Mouse (Mus musculus) lung, postnatal 4 days (tissue): ENCODE measurements at regions not wholly inside any gene's neighbourhood (a gene's known extent, or its start where the extent isn't known, plus 50 kb on each side); places are given as distances from the start of the nearest gene placed in this dataset.

Experiments
- DNase-seq, 2 experiments: peaks; one replicate each; pipeline ENCODE4 v3.0.0; 2021

DNA sequence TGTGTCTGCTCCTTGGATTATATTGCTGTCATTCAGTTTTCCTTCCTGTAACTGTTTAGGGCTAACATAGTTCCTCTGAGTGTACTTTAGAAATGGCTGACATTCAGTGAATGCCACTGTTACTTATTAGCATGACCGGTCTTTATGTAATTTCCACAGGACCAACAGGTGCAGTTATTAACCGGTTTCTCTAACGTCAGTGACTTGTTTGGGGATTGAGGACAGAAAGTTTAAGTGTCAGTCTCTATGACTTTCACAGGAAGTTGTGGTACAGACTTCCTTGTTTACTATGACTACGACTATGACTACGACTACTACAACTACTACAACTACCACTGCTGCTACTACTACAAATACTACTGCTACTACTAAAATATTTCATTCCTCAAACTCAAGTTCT lies 170.4 kb upstream of the Ptger4 start:
- no peak for DNase-seq

DNA sequence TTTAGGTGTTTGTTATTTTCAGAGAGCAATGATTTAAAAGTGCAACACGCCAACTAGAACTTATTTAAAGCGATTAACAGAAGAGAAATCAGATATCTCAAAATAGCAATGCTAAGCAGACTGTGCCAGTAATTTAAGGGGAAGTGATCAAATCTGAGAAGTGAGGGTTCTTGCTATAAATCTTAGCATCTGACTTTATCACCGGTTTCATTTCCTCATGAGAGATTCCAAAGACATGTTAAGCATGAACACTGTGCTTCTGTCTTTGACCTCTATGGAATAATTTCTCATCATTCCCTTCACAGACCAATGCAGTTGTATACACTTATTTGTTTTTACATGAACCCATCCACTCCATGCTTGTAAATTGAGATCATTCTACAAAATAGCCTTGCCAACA lies 172.0 kb upstream of the Ptger4 start:
- DNase-seq, result no peak

DNA sequence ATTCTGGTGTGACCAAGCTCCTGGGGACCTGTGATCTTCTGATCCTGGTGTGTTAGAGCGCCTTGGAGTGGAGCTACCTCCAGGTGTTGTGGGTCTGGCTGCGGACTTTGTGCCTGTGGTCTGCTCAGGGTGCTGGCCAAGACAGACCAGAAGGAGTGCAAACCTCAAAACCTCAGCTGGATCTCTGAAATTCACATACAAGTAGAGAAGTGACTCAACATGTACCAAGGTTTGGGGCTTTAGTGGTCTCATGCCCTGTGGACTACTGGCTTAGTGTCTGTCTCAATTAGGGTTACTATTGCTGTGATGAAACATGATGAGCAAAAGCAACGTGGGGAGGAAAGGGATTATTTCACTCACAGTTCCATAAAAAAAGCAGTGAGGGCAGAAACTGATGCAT lies 182.7 kb upstream of the Ptger4 start:
- DNase-seq, result no peak

DNA sequence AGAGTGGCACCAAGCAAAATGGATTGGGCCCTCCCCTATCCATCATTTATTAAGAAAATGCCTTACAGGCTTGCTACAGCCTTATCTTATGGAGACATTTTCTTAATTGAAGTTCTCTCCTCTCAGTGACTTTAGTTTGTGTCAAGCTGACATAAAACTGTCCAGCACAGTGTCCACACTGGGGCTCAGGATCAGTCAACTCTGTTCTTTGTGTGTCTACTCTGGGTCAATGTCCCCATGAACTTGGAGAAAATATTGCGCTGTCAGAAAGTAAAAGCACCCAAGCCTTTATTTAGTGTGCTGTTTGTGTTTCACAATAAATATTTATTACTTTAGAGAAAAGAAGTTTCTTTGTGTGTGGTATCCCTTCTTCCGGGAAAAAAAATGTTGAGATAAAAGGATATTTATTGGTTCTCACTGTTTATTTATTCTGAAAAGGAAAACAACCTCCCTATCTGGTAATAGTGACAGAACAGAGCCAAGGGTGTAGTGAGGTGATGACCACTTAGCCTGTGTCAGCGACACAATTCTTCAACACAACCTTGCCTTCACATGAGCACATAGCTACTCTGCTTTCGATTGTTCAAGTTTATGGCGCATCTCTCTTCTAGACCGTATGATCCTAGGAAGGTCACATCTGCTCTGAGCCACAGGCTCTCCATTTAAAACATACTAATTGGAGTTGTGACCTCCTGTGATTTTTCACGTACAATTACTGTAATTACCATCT lies 183.5 kb upstream of the Ptger4 start:
- no peak for DNase-seq

DNA sequence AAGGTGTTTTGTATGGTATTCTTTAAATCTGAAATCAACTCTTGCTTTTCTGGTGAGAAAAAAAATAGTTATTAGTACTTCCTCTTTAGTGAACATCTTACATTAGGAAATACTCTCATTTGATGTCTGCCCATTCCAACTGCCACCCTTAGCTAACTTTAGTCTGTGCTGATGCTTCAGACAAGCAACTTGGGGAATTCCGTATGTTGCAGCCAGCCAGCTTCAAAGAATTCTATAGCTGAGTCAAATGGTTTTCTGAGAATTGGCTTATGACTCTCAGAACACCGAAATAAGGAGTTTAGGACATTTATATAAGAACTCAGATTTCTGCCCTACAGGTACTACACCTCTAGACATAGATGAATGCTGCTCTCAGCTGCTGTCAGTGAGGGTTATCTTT lies 188.0 kb upstream of the Ptger4 start:
- no peak for DNase-seq

DNA sequence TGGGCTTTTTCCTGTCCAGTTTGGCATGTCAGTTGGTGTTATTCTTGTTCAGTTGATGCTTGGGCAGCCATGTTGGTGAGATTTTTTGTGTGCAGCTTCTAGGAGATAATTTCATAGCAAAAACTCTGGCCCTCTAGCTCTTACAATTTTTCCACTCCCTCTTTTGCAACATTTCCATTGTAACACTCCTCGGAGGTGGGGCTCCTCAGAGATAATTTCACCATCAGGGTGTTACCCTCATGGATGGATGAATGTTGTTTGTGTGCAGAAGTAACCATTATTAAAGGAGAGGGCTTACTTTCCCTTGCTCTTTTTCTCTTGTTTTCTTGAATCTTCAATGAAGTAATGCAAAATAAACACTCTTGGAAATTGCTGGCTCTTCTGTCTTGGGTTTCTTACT lies 193.0 kb upstream of the Ptger4 start:
- DNase-seq, result no peak

DNA sequence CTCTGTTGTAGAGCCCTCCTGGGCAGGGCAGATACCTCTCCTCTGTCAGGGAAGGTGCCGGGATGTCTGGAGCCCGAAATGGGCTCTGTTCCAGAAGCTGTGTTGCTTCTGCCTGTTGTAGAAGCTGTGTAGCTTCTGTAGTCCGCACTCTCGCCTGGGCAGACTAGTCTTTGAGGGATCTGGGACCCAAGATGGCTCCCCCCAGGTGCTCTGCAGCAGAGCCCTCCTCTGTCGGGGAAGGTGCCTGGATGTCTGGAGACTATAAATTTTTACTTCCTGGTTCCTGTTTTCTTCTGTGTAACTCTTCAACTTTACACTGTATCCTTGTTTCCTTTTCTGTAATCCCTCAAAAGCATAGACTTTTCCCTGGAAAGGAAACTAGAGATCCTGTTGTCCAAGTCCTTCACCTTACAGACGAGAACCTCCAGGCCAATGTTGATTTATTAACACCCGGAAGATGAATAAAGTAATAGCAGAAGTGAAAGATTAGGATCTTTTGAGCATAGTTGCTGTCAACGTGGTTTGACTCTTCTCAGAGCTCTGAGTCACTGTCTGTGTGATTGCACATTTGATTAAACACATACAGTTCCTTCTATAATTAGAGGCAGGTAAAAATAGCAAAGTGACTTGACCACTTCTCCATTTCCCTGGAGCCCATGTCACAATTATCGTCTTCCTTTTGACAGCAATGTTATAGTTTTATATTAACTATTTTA lies 202.2 kb upstream of the Ptger4 start:
- no peak for DNase-seq

DNA sequence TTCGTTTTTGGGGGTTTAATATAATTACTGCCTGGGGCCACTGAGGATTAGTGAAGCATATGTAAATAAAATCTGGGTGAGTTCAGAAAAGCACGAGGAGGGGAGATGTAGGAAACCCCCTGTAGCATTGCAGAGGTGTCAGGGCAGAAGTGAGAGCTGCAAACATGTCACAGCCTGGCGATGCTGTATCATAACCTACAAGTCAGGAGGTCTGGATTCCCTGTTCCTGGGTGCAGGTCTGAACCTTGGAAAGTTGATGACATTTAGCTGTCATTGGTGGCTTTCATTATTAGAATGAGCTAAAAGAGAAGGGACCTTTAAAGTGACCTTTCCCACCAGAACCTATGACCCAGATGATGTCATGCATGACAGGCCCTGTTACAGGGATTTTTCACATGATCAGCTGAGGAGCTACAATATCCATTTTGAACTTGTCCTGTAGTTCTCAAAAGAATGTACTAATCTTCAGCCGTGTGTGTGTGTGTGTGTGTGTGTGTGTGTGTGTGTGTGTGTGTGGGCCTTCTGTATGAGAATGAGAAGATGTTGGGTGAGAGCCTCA lies 202.8 kb upstream of the Ptger4 start:
- peak in 1 of 2 experiments; percentile 10 for DNase-seq

DNA sequence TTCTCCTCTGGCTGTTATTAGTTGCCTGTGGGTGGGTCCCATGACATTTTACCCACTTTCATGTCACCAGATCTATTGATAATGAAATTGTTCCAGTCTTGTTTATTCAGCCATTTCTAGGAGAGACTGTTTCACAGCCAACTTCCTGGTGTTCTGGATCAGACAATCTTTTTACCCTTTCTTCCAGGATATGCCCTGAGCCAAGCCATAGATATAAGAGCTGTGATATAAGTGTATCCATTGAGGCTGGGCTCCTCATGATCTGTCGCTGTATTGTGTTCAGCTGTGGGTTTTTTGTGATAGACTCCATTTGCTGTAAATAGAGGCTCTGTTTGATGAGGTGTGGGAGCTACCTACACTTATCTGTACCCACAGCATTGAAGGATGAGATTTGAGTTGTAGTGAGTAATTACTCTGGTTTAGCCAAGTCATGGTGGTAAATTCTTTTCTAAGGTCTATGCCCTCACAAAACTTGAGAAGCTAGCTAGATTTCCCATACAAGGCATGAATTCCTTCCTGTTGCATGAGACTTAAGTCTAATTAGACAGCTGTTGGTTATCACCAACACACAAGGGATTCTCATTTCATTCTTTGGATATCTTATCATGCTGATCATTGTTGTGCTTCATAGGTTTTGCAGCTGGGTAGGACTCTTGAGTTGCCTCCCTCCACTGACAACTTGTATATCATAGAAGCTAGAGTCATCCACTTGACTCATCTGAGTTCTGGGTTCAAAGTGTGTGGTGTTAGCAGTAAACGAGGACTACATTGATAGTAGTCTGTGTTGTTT lies 203.9 kb upstream of the Ptger4 start:
- DNase-seq, result no peak

DNA sequence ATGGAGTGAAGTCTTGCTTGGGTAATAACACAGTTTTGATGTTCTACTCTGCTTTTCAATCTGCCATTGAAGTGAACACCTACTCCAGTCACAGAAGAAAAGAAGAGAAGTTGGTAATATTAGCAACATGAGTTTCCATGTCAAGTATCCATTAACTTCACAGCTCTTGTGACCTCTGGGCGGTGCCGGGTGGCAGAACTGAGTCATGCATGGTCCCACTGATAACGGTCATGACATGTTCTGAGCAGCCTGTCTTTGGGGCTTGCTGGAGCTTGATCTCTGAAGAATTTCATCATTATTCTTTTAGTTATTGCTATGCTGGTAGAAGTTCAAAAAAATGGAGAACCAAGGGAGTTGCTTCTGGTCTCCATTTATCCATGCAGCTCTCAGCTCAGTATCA lies 215.1 kb upstream of the Ptger4 start:
- DNase-seq, result no peak

DNA sequence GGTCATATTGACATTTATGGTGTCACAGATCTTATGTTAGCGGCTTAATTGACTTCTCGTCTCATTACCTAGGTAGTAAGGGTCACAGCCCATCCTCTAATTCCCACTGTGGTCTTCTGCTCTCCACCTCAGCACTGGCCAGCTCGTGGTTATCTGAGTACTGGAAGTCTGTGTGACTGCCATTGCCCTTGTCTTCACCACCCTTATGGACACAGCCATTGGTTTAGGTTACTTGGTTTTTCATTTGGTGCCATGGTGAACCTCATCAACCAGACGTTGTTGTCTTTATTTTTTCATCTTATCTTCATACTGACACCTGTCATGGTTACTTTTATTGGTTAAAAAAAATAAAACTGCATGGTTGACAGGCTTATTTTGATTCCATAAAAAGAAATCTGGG lies 215.6 kb upstream of the Ptger4 start:
- no peak for DNase-seq

DNA sequence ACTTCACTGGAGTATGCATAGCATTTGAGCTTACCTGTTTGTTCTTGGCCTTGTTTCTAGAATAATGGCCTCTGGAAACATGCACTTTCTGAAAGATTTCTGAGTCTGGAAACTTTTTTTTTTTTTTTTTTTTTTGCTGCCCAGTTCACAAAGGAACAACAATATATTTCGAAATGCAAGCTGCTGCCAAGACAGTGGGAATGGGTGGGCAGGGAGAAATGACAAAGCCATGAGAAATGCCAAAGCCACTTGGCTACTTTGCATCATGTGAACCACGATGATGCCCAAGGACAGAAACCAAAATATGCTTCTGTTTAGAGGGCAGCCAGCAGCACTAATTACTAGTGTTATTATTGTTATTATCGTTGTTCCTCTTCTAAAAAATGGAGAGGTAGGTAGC lies 218.7 kb upstream of the Ptger4 start:
- no peak for DNase-seq

DNA sequence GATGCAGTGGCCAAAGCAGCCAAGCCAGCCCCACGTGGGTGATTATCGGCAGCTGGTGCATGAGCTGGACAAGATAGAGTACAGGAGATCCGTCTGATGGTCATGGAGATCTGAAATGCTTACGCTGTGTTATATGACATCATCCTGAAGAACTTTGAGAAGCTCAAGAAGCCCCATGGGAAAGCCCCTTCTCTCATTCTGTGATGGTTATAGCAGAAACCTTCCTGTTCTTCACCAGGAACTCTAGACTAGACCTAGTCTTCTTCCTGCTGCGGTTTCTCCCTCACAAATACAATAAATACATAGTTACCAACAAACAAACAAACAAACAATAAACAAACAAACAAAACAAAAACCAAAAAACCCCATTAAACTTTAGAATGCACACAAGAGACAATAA lies 220.7 kb upstream of the Ptger4 start:
- DNase-seq, result no peak

DNA sequence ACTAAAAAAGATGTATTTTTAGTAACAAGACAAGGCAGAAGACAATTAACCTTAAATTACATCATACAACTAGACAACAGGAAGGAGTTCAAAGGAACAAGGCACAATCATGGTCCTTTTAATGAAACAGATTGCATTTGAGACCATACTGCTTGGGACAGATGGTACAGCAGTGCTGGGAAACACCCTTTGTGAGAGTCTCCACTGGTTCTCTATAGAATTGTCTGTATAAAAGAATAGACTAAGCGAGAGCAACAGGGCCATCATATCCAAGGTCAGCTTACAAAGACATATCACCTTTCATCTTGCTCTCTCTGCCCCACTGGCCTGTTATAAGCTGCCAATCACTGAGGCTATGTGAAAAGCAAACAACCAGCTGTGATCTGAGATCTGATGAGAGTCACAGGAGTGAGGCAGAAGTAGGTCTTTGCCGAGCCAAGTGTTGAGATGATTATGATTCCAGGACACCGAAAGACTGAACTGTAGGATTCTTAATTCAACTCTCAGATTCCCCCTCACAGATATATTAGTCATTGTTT lies 224.6 kb upstream of the Ptger4 start:
- no peak for DNase-seq

DNA sequence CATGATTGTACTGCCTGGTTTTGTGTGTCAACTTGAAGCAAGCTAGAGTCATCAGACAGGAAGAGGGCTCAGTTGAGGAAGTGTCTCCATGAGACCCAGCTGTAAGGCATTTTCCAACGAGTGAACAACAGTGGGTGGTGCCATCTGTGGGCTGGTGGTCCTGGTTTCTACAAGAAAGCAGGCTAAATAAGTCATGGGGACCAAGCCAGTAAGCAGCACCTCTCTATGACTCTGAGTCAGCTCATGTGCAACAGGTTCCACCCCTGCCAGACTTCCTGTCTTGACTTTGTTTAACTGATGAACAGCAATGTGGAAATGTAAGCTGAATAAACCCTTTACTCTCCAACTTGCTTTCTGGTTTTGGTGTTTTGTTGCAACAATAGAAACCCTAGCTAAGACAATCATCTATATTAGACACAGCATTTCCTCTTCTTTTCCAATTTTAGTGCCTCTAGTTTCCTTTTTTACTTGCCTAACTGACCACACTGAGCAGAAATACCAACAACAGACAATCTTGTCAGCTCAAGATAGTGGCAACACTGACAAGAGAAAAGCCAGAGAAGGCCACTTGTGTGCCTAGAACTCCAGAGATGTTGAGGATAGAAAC lies 231.5 kb upstream of the Ptger4 start:
- DNase-seq, result peak in 1 of 2 experiments; percentile 6

DNA sequence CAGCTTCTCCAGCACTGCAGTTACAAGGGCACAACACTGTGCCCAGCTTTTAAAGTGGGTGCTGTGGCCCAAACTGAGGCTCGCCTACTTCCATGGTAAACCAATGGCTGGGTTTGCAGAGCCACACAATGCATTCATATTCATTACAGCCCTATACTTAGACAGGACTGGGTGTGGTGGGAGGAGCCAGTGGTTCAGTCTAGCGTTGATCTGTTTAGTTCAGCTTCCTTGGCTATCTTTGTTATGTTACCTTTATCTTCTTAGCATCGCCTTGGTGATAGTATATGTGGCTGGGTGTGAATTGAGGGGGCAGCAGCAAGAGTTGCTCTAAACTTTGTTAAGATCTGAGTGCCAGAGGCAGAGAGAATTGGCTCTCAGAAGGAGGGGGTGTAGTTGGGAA lies 249.3 kb upstream of the Ptger4 start:
- DNase-seq, result no peak

DNA sequence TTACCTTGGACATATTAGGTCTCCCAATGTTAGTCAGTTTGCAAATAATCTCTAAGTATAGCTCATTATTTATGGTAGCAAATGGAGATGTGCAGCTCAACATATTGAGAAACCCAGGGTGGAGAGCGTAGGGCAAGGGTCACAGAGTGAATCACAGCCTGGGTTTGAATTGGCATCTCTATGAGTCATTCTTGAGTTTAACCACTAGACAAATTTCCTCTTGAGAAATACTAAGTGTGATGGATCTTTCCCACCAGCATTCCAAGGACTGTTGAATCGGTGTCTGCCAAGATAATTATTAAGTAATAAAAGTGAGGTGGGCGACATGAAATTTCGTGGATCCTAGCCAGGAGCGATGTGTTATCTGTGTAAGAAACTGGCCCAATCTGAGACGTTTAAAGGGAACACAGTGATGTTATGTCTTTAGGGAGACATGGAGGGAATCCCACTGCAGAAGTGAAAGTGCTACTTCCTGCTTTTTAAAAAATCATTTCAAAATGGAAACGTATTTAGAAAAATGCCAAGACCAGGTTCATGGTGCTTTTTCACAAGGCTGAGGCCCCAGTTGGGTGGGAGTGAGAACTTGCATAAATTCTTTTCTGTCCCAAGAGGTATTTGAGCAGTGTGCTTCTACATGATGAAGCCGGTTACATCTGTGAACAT lies 251.3 kb upstream of the Ptger4 start:
- peak in 1 of 2 experiments; percentile 12 for DNase-seq

DNA sequence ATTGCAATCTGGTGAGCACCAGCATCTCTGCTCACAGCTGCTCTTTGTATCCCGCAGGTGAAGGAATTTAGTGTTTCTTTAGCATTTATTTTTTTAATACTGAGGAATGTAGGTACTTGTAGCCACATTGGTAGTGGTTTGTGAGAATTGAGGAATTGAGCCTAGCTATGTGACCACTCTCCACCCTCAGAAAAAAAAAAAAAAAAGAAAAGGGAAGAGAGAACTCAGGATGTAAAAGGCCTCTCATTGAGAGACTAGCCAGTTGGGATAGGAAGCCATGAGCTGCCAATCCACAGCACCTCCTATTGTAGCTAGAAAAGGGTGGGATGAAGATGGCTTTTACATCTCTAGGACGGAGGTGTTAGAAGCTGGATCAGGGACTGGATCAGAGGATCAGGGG lies 252.0 kb upstream of the Ptger4 start:
- DNase-seq, result no peak

DNA sequence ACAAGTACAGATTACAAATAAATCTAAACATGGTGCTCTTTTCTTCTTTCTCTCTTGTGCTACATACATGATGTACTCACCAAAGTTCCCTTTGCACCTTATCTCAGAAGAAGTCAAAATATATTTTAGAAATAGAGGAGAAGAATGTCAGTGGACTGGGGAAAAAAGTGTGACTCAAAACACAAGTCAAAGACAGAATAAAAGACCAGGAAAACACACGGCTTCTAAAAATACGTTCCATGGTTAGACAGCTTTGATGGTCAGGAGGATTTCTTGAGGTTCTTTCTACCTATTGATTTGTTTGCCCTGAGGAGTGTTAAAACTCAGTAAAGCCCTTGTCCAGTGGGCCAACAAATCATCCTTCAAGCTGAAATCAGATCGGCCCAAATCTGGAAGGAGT lies 260.5 kb upstream of the Ptger4 start:
- no peak for DNase-seq

DNA sequence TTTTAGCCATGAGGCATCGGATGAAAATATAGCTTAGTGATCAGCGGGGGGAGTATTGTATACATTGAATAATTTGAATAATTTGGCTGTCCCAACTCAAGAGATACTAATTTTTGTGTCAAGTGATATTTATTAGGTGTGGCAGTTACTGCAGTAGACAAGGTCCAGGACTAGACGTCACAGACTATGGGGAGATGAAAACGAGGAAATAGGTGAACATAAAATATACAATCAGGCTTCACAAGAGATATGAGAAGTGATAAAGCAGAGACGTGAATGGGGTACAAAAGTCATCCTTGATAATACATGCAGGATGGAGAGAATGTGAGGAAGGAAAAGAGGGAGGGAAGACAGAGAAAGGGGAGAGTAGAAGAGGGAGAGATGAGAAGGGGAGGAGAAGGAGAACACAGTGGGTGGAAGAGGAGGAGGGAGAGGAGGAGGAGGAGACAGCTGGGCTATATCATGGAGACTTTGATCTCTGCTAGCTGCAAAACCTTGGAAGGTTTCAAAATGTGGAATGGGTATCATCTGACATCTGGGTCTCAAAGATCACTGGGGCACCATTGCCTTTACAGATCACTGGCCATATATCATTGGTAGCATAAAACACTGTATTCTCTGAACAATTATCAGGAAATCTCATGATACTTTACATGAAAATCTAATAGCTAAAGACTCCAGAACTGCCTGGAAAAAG lies 263.0 kb upstream of the Ptger4 start:
- DNase-seq, result no peak

DNA sequence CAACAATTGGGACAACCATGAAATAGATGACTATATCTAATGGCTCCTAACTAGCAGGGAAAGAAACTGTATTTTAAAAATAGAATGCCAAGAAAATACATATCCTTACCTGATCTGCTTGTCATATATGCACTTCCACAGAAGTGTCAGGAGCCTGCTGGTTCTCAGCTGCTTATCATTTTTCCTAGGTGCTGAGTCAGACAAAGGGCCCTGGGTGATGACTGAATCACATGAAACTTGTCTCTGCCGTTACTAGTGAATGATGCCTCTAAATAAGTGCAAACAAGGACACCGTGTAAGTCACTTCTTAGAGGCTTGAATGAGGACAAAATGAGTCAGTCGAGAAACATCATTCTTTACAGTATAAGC lies 263.5 kb upstream of the Ptger4 start:
- DNase-seq, result no peak

DNA sequence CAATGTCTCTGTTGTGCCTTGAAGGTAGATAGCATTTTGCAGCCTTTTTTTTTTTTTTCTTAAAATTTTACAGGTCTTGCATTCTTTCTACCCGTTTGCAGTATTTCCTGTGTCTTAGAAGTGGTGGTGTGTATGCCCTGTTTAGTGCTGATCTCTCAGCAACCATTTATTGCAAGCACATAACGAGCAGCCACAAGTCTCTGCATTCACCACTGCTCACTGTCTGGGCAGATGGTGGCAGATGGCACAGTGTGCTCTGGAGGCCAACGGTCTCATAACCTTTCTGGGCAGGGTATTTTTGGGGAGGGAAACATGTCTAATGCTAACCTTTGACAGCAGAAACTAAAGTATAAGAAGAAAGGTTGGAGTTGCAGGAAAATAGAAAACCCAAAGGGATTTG lies 266.1 kb upstream of the Ptger4 start:
- no peak for DNase-seq
